Mouse (Mus musculus) brain, embryonic 14.5 days (tissue): ENCODE measurements around the gene Minar1. TPM values are rescaled to one million over a fixed set of nuclear protein-coding genes. Genes with fewer than 3 reads are reported as not detected.

Experiments
- DNase-seq: peaks from one replicate; pipeline ENCODE4 v3.0.0-alpha.2; 2011; ENCODE audit warnings: low read depth
- CTCF ChIP-seq: fragments of 200-500 bp; IDR thresholded peaks from 2 replicates; pipeline ENCODE4 v1.5.1; 2012; ENCODE audit warnings: inconsistent platforms, mild to moderate bottlenecking, moderate library complexity, borderline replicate concordance; ENCODE audit not compliant: insufficient read depth, insufficient read length; ENCODE audit errors: extremely low read depth
- POLR2A ChIP-seq: fragments of 200-500 bp; IDR thresholded peaks from 2 replicates; pipeline ENCODE4 v1.6.1; 2012; ENCODE audit warnings: mild to moderate bottlenecking, inconsistent platforms, borderline replicate concordance; ENCODE audit not compliant: poor library complexity, insufficient read depth, insufficient read length, severe bottlenecking; ENCODE audit errors: extremely low read depth
- polyA plus RNA-seq: library from polyadenylated mRNA; depleted of rRNA; stranded (reverse); fragments of >200 nt; gene quantifications from 2 replicates; pipeline ENCODE4 v1.2.3, GENCODE M21; 2012; rRNA removed

Minar1 gene
- 0.73 and 2.4 TPM in 2 replicates for polyA plus RNA-seq

- TF ChIP-seq POLR2A = no peak
- TF ChIP-seq CTCF = peak; percentile 54; the same call in 1 of the 2 replicates
- peak; percentile 72 for DNase-seq
These were observed at the start of gene Minar1 for GRCm38 (mm10) chr9:89623006-89623760. Minar1 (minus strand) TSS chr9:89623125.

DNA sequence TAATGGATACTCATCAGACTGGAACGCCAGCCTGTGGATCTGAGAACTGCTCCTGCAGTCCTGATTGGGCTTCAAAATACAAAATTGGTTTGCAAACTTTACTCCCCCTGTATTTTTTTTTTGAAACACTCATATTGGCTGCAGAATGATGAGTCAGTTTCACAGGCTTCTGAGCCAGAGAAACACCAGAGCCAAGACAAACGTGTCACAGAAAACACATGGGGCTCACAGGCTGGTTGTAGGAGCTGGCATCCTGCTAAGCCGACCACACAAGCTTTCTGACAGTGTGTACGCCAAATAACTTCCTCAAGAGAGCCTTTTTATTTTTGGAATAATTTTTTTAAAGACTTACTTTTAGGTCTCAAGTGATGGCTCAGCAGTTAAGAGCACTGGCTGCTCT lies 47.0 kb upstream of the Minar1 start:
- DNase-seq = peak; percentile 31

DNA sequence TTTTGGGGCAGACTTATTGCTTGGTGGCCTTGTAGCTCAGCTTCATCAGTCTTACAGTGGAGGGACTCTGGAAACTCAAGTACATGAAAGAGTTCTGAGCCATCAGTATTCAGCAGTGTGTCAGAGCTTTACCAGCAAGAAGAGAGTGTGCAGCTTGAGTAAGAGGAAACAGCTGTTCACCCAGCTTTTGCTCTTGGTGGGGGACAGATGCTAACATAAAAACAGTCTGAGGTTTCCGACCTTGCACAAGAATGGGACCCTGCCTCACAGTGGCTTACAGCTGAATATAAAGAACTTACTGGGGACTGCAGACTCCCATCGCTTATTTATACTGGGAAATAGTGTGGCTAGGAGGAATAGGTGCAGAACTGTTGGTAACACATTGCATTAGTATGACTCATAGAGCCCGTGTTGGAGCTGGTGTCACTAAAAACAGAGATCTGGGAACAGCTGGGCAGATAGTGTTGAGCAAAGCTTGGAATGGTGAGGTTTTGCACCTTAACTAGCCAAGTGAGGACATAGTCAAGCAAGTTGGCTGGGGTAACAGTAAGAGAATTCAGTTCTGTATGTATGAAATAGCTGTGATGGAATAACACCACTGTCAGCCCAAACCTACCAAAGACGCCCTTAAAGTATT lies 44.5 kb upstream of the Minar1 start:
- no peak for TF ChIP-seq POLR2A
- no peak for DNase-seq

More for the DNA sequence above, 47.0 kb upstream of the Minar1 start:
- no peak for TF ChIP-seq POLR2A
- TF ChIP-seq CTCF = no peak

DNA sequence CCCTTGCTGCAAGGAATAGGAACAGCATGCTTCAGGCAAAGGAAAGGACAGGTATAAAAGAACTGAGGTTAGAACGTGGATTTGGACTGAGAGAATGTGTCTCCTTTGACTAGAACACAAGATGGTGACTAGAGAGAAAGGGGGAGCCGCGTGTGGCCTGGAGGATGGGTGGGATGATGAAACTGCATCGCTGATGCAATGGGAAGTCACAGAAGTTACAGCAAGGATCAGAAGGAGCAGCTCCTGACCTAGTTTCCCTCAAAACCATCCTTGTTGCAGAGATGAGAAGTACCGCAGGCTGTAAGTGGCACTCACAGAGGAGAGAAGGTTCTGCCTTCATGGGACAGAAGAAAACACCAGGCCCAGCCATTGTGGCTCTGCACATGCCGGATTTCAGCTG lies 28.0 kb upstream of the Minar1 start:
- TF ChIP-seq CTCF (no peak), POLR2A (no peak)
- no peak for DNase-seq

- DNase-seq = no peak
- TF ChIP-seq POLR2A = no peak
These were observed 14.5 kb upstream of the Minar1 start for GRCm38 (mm10) chr9:89637453-89637852.

DNA sequence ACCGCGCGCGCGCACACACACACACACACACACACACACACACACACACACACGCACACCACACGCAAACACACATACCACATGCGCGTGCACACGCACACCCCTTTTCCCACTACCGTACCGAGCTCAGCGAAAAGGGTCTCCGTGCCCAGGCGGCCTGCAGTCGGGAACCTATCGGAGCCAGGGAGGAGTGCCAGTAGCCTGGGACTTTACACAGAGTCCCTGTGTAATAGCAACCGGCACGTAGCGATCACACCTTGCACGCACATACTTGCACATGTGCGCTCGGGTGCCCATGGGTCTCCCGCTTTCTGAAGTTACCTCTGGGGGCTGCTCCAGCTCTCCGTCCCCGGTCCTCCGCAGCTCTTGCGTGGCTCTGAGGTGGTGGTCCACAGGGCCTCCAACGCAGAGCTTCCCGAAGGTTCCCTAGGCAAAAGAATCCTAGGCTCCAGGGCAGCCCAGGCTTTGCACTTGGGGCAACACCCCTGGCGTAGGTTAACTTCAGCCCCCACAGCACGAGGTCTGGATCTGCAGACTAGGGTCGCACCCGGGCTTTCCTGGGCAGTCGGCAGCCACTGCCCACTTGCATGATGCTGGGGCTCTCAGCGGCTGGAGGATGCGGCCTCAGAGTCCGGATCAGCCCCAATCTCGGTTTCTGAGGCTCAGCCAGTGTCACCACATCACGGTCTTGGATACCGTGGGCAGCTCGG lies 474 bp downstream of the Minar1 start:
- peak; percentile 58 for DNase-seq
- TF ChIP-seq CTCF (no peak), POLR2A (no peak)

GRCm38 (mm10) chr9:89621750-89622149 lies 1.2 kb downstream of the Minar1 start:
- TF ChIP-seq POLR2A = no peak
- TF ChIP-seq CTCF = no peak

DNA sequence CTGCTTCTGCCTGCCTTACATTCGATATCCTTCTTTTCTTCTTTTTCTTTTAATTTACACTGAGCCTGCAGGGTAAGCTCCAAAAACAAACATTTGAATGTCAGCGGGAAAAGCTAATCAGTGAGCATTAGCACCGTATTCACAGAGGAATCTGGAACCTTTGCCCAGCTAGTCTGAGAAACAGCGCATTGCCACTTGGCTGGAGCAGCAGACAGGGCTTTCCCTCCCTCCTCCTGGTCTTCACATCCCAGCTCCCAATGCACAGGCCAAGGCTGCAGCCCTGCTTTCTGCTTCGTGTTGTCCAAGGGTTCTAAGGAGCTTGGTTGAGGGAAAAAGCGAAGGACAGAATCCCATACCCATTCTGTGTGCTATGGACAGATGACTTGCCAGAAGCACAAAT lies 2.6 kb downstream of the Minar1 start:
- DNase-seq = peak; percentile 72
- TF ChIP-seq POLR2A = no peak
- no peak for TF ChIP-seq CTCF

More at GRCm38 (mm10) chr9:89621750-89622149, 1.2 kb downstream of the Minar1 start:
- DNase-seq = peak; percentile 25

DNA sequence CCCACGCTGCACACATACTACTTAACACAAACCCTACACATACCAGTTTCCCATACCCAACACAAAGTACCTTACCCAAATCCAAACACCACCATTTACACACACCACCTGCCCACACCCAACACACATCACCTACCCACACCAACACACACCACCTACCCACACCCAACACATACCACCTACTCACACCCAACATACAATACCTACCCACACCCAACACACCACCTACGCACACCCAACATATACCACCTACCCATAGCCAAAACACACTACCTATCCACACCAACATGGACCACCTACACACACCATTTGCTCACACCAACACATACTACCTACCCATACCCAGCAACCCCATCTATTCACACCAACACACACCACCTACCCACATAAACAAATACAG lies 6.0 kb downstream of the Minar1 start:
- TF ChIP-seq CTCF = no peak
- TF ChIP-seq POLR2A = no peak

DNA sequence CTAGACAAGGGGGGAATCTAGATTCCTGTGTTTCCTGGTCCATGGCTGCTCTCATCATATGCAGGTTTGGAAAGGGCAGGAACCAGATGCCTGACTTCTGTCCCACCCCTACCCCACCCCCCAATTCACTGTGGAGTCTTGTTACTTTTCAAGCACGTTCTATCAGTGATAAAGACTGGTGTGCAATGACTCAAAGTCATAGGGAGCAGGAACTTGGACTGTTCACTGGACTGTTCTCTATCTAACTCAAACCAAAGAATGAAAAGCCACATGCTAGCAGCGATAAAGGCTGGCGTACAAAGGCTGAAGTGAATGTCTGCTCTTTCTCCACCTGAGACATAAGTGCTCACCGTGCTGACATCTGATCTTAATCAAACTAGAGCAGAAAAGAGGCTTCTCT lies 12.3 kb downstream of the Minar1 start:
- DNase-seq = peak; percentile 4
- TF ChIP-seq POLR2A = no peak

More for the DNA sequence above, 6.0 kb downstream of the Minar1 start:
- no peak for DNase-seq

DNA sequence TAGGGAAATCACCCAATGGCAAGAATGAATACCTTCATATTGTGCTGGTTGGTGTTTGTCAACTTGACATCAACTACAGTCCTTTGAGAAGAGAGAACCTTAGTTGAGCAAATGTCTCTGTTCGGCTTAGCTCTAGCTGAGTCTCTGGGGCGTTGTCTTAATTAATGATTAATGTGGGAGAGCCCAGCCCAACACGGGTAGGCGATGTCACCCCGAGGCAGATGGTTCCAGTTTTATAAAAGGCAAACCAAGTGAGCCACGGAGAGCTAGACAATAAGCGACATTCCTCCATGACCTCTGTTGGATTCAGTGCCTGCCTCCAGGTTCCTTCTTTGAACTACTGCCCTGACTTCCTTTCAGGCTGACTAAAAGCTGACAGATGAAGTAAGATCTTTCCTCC lies 15.6 kb downstream of the Minar1 start:
- no peak for TF ChIP-seq POLR2A
- TF ChIP-seq CTCF = no peak
- no peak for DNase-seq
